Mouse (Mus musculus) hindlimb bud, embryonic 11.5 days (tissue): ENCODE results near the gene Pknox1.
"Not testable (repeated sequence)": the region's sequence is repeated elsewhere in the genome, so short reads cannot be mapped to it uniquely, and the experiment has no call there.

ENCODE experiments used
- DNase-seq: peaks from one replicate; pipeline ENCODE4 v3.0.0-alpha.2; 2012; ENCODE audit warnings: low read depth, low spot score; ENCODE audit errors: extremely low spot score

The Pknox1 gene

GRCm38 (mm10) chr17:31594590-31594989 lies 30.1 kb downstream of the Pknox1 start:
- DNase-seq: no peak

GRCm38 (mm10) chr17:31595077-31595476 lies 30.5 kb downstream of the Pknox1 start:
- no peak for DNase-seq

GRCm38 (mm10) chr17:31597957-31598356 lies 33.4 kb downstream of the Pknox1 start:
- no peak for DNase-seq

GRCm38 (mm10) chr17:31598593-31598992 lies 34.1 kb downstream of the Pknox1 start:
- no peak for DNase-seq

GRCm38 (mm10) chr17:31606424-31606823 lies 41.9 kb downstream of the Pknox1 start:
- DNase-seq: no peak

- no peak for DNase-seq
Measured at GRCm38 (mm10) chr17:31607256-31607951, 42.9 kb downstream of the Pknox1 start.

- not testable (repeated sequence) for DNase-seq
Measured at GRCm38 (mm10) chr17:31609173-31609572, 44.6 kb downstream of the Pknox1 start.

GRCm38 (mm10) chr17:31609895-31610294 lies 45.4 kb downstream of the Pknox1 start:
- DNase-seq: no peak

- no peak for DNase-seq
Measured at GRCm38 (mm10) chr17:31613086-31613755, 48.7 kb downstream of the Pknox1 start.

GRCm38 (mm10) chr17:31623101-31623500 lies 58.6 kb downstream of the Pknox1 start:
- no peak for DNase-seq

GRCm38 (mm10) chr17:31627961-31628360 lies 63.4 kb downstream of the Pknox1 start:
- no peak for DNase-seq

- DNase-seq: no peak
Measured at GRCm38 (mm10) chr17:31631081-31631800, 66.7 kb downstream of the Pknox1 start.

- no peak for DNase-seq
Measured at GRCm38 (mm10) chr17:31633007-31633406, 68.5 kb downstream of the Pknox1 start.

- no peak for DNase-seq
Measured at GRCm38 (mm10) chr17:31634896-31635295, 70.4 kb downstream of the Pknox1 start.

GRCm38 (mm10) chr17:31635781-31636180 lies 71.2 kb downstream of the Pknox1 start:
- DNase-seq: no peak

GRCm38 (mm10) chr17:31636277-31636941 lies 71.9 kb downstream of the Pknox1 start:
- no peak for DNase-seq

- DNase-seq: no peak
Measured at GRCm38 (mm10) chr17:31636942-31637811, 72.6 kb downstream of the Pknox1 start, which contains the start of gene Cbs. Cbs (minus strand) TSS chr17:31637238.

GRCm38 (mm10) chr17:31637866-31638570 lies 73.5 kb downstream of the Pknox1 start:
- no peak for DNase-seq

- DNase-seq: no peak
Measured at GRCm38 (mm10) chr17:31639651-31640050, 75.1 kb downstream of the Pknox1 start.

- no peak for DNase-seq
Measured at GRCm38 (mm10) chr17:31642331-31642730, 77.8 kb downstream of the Pknox1 start.
